Mouse (Mus musculus) B cell, adult 2 months (primary cell): ENCODE data around the gene Gm7544.
A peak's percentile ranks its signal among the peaks of the same experiment; 100 is the strongest.
"Not testable (repeated sequence)": the region's sequence is repeated elsewhere in the genome, so short reads cannot be mapped to it uniquely, and the experiment has no call there.

Experiments used
- DNase-seq, 2 experiments: peaks; one replicate each; pipeline ENCODE4 v3.0.0; 2022

The Gm7544 gene

DNA sequence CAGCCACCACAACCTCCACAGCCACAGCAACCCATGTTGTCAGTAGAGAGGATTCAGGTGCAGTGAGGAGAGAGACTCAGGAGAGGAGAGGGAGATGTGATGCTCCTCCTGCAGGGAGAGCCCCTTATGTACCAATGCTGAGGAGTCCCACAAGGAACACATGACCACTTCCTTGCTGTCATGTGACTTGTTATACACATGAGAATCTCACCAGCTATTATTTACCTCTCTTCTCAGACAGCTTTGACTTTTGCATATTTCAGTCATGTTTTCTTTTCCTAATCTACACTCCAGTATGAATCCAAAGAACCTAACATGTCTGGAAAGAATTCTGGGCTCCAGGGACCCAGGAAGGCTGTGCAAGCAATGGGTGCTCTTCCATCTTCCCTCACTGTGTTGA lies at the start of gene Gm7544:
TSS of gene Gm7544 (minus strand) at position 101 of the 400 bp plus-strand sequence.
- not testable (repeated sequence) for DNase-seq

GRCm38 (mm10) chr1:83000306-83000705 lies 44.5 kb upstream of the Gm7544 start, which contains the start of gene Gm47959:
Gene Gm47959 (plus strand): TSS chr1:83000548.
- DNase-seq = not testable (repeated sequence)

DNA sequence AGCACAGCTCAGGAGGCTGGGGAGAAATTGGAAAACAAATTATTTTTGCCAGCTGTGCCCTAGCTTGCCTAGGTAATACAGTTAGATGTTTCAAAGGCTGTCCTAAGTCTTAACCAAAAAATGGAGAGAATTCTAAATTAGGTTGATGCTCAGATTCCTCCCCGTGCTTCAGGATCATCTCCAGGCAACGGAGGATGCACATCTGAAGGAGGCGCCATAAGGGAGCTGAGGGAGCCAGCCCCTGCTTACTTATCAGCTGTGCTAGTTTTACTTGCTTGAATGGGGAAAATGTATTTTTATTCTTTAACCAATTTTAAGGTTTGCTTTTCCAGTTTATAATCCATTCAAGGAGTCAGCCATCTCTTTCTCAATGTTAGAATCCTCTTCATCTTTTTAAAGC lies 38.1 kb upstream of the Gm7544 start:
- no peak for DNase-seq

DNA sequence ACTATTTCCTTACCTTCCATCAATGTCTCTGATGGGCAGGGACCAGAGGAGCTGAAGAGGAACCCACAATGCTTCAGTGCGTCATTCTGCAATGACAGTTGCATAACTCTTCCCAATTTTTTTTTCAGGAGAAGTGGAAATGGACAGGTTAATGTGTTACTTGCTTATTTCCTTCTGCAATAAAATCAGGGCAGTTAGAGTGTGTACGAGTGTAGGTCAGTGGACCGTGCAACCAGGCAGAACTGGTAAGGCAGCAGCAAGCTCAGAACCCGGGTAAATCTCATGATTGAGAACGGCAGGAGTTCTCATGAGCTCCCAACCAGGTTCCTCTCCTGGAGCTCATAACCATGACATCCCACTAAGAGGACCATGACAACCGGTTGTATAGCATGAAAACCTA lies 36.3 kb upstream of the Gm7544 start:
- DNase-seq = no peak

GRCm38 (mm10) chr1:82991596-82991995 lies 35.8 kb upstream of the Gm7544 start:
- no peak for DNase-seq

DNA sequence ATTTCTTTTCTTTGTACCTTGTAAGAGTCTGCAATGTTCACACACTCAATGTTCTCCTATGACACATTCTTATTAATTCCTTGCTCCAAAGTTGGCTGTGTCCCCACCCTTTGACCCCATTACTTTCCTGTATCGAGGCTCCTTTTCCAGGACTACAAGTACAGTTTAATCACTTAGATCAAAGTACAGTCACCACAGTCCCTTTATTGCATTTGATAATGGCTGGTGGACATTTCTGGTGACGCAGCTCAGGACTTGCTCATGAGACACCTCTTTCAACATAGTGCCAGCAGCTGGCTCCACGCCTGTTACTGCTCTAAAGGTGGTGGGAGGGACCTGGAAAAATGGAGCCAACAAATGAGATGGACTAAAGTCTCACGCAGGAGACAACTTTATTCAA lies 35.2 kb upstream of the Gm7544 start:
- no peak for DNase-seq

- peak; percentile 14 to 34 for DNase-seq
These were observed 31.9 kb upstream of the Gm7544 start for GRCm38 (mm10) chr1:82987530-82988198.

DNA sequence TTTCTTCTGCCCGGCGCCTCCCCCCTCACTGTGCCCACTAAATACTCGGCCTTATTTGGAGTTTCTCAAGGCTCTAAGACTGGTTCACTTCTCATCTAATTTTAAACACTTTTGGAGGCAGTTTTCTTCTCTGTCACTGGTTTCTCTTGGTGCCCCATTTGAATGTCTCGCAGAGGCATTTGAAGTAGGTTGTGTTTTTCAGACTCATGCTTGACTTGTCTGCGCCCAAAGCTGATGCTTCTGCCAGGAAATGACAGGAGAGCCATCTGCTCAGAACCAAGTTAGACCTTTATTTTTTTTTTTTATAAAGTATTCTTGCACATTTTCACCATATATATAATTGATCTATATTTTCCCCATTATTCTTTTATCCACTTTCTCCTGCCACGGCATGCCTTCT lies 30.9 kb upstream of the Gm7544 start:
- no peak for DNase-seq

- DNase-seq = no peak
These were observed 22.0 kb upstream of the Gm7544 start for GRCm38 (mm10) chr1:82977840-82978239.

GRCm38 (mm10) chr1:82975750-82976149 lies 19.9 kb upstream of the Gm7544 start:
- DNase-seq = no peak

DNA sequence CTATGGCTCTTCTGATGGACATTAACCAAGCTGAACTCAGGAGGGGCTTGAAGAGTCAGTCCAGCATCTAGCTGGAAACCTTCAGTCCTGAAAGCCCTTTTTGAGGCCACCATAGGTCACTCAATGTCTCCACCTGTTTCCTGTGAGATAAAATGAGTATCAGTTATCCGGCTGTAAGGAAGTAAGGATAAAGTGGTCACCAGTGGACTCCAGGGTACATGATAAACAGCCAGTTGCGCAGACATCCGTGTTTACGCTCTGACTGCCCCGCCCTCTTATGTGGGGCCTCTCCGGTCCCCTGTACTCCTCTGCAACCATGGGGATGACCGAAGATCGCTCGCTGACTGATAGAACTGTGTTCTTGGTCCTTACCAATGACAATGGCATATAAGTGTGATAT lies 18.5 kb upstream of the Gm7544 start:
- DNase-seq = no peak

GRCm38 (mm10) chr1:82973901-82974300 lies 18.1 kb upstream of the Gm7544 start:
- DNase-seq = no peak

GRCm38 (mm10) chr1:82973244-82973643 lies 17.4 kb upstream of the Gm7544 start:
- no peak for DNase-seq

DNA sequence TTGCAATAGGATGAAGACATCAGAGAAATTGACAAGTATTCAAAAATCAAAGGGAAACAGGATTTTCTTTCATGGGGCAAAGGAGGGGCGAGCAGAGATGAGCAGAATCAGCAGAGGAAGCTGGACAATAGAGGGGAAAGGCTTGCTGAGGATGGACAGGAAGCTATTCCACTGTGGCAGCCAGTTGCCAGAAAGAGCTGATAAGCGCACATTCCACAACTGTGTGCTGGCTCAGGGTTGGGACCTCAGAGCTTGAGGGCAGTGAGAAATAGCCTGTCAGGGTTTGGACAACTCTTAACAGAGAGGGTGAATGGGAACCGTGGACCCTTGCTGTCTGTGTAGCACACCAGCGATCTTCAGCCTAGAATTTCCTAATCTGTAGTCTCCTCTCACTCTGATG lies 16.2 kb upstream of the Gm7544 start:
- no peak for DNase-seq

DNA sequence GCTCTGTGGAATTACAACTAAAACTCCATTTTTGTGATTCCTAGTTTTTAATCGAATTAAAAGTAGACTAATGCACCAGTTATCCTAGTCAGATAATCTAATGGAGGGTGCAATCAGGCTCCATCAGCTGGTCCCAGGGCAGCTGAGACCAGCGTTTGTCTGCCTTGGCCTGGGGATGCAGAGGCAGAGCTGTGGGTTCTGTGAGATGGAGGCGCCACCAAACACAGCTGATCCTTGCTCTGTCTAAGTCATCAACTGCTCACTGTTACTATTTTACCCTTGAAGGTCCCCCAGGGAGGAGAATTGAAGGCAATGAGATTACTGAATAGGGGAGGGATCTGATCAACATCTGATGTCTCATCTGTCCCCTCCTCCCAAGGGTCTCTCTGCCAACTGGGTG lies 10.6 kb upstream of the Gm7544 start:
- no peak for DNase-seq

GRCm38 (mm10) chr1:82959870-82960385 lies 4.1 kb upstream of the Gm7544 start, which contains the start of gene Gm47955:
Gene Gm47955 (plus strand): TSS chr1:82960286.
- DNase-seq = no peak

DNA sequence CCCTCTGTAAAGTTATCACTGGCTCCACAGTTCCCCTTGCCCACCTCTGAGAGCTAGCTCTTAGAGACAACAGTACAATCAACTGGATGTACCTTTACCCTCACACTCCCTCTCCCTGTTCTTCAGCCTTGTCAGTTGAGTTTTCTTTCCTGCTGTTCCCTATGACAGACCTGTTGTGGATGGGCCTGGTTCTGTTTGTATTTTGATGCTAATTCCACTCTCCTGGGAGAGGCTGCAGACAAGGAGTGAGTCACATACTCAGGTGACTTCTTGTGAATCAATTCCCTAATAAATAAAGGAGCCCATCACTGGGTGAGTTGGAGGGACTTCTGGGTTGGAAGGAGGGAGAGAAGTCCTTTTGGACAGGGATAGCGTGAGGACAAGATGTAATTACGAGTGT lies 7.2 kb downstream of the Gm7544 start:
- DNase-seq = no peak

- DNase-seq = not testable (repeated sequence)
These were observed 9.8 kb downstream of the Gm7544 start for GRCm38 (mm10) chr1:82946029-82946428.

DNA sequence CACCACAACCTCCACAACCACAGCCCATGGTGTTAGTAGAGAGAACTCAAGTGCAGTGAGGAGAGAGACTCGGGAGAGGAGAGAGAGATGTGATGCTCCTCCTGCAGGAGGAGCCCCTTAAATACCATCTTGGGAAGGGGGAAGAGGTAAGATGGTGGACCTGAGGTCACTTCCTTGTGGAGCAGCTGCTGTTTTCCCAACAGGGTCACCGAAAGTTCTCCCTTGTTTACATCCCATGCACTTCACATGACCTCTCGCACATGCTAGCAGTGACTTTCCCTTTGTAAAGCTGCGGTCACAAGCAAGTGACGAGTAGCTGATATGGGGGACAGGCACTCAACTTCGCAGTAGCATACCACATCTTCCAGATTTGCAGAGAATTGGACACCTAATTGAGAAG lies 12.5 kb downstream of the Gm7544 start, which contains the start of gene A030003K21Rik:
TSS of gene A030003K21Rik (minus strand) at position 94 of the 400 bp plus-strand sequence.
- DNase-seq = not testable (repeated sequence)

GRCm38 (mm10) chr1:82942505-82942904 lies 13.3 kb downstream of the Gm7544 start:
- DNase-seq = not testable (repeated sequence)

DNA sequence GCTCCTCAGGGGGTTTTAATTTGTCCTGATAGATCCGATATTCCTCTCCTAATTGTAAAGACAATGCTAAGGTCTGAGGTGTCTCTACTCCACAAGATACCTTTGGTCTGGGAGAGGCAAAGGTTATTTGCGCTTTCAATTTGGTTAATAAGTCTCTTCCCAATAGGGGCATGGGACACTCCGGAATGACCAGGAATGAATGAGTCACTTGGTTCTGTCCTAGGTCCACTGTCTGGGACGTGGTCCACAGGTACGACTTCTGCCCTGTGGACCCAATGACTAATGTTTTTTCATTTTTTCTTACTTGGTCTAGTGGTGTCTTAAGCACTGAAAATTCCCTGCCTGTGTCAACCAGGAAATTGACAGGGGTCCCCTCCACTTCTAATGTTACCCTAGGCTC lies 17.1 kb downstream of the Gm7544 start:
- no peak for DNase-seq

DNA sequence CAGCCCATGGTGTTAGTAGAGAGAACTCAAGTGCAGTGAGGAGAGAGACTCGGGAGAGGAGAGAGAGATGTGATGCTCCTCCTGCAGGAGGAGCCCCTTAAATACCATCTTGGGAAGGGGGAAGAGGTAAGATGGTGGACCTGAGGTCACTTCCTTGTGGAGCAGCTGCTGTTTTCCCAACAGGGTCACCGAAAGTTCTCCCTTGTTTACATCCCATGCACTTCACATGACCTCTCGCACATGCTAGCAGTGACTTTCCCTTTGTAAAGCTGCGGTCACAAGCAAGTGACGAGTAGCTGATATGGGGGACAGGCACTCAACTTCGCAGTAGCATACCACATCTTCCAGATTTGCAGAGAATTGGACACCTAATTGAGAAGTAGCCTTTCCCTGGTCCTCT lies 24.5 kb downstream of the Gm7544 start, which contains the start of gene Gm6217:
TSS of gene Gm6217 (minus strand) at position 74 of the 400 bp plus-strand sequence.
- not testable (repeated sequence) for DNase-seq

DNA sequence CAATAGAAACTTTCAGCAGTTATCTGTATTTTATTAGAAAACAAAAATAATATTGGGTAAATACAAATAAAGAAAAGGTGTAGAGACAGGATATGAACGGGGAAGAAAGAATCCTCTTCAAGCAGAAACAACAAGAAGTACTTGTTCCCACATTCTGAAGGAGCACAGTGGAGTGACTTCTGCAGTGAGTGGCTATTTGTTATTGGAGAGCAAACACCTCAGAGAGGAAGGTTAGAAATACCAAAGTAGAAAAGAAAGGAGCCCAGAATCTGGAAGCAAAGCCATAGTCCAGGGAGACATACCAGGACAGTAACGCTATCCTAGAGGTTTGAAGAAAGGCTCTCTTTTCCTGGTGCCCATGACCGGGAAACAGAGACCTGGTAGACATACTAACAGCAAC lies 25.3 kb downstream of the Gm7544 start:
- not testable (repeated sequence) for DNase-seq

- DNase-seq = no peak
These were observed 31.2 kb downstream of the Gm7544 start, which contains the start of gene A030014E15Rik for GRCm38 (mm10) chr1:82924650-82925049. Gene A030014E15Rik (plus strand): TSS chr1:82924917.
